Mouse (Mus musculus): ENCODE measurements around the gene Sohlh1.
"Not testable (repeated sequence)": the region's sequence is repeated elsewhere in the genome, so short reads cannot be mapped to it uniquely, and the experiment has no call there.

The Sohlh1 gene

GRCm38 (mm10) chr2:25836291-25836690, 10.8 kb downstream of the Sohlh1 start:
- peak; percentile 82 for DNase-seq

- no peak for DNase-seq
Observed at GRCm38 (mm10) chr2:25830786-25831185, 16.3 kb downstream of the Sohlh1 start.

- no peak for DNase-seq
Observed at GRCm38 (mm10) chr2:25828344-25828947, 18.6 kb downstream of the Sohlh1 start.

GRCm38 (mm10) chr2:25824751-25825150, 22.3 kb downstream of the Sohlh1 start:
- no peak for DNase-seq

- no peak for DNase-seq
Observed at GRCm38 (mm10) chr2:25822806-25823205, 24.2 kb downstream of the Sohlh1 start, which contains the start of gene Lcn9. Gene Lcn9 (plus strand): TSS chr2:25823153.

- DNase-seq: not testable (repeated sequence)
Observed at GRCm38 (mm10) chr2:25815748-25816147, 31.3 kb downstream of the Sohlh1 start, which contains the start of gene Glt6d1. Gene Glt6d1 (minus strand): TSS chr2:25815848.

- no peak for DNase-seq
Observed at GRCm38 (mm10) chr2:25813364-25813763, 33.7 kb downstream of the Sohlh1 start.

- DNase-seq: no peak
Observed at GRCm38 (mm10) chr2:25811711-25812110, 35.3 kb downstream of the Sohlh1 start.

GRCm38 (mm10) chr2:25798065-25798464, 49.0 kb downstream of the Sohlh1 start:
- DNase-seq: no peak

- DNase-seq: no peak
Observed at GRCm38 (mm10) chr2:25797635-25798034, 49.4 kb downstream of the Sohlh1 start.

Data from cerebellum, adult 9-11 months (tissue).